Mouse (Mus musculus): ENCODE data around the gene Cd70. TPM values are rescaled to one million over a fixed set of nuclear protein-coding genes. Genes with fewer than 3 reads are reported as not detected.

Cd70 gene
- total and polyA plus RNA-seq, 3 experiments, result not detected

GRCm38 (mm10) chr17:57096623-57096920, 53.0 kb downstream of the Cd70 start:
- peak overlapping the region; percentile 30; the same call in 1 of the 2 replicates for H3K4me3 ChIP-seq (ENCODE audit: low read depth, low read length)
- ATAC-seq (ENCODE audit: extremely low read depth, insufficient number of reproducible peaks, low FRiP score, poor library complexity, severe bottlenecking), result no peak
- peaks cover under 1% of the 10 kb centered on the region; the same call in 1 of the 2 replicates for H3K27me3 ChIP-seq (ENCODE audit: insufficient read depth, low read length)
- no peaks in the 10 kb centered on the region for H3K9me3 ChIP-seq (replicated peaks)
- DNase-seq (ENCODE audit: low spot score), result peak; percentile 63
- TF ChIP-seq GATA1 (IDR thresholded peaks at IDR 0.05; ENCODE audit: borderline replicate concordance, low read length), result no peak
- peak; percentile 79 for TF ChIP-seq CTCF (IDR thresholded peaks at IDR 0.05; ENCODE audit: low read depth, low read length)
- no peak for TF ChIP-seq TAL1 (conservative IDR thresholded peaks at IDR 0.05; ENCODE audit: low read depth, low read length)
- no peak for TF ChIP-seq GATA2 (IDR thresholded peaks at IDR 0.05; ENCODE audit: borderline replicate concordance, low read depth, low read length)
- no peak for TF ChIP-seq POLR2AphosphoS5 (IDR thresholded peaks at IDR 0.05; ENCODE audit: insufficient replicate concordance, low read depth, low read length)
- H3K4me1 ChIP-seq (ENCODE audit: insufficient read depth, low read depth, low read length), result peaks cover 68% of the 10 kb centered on the region
- peaks cover 40% of the 10 kb centered on the region for H3K36me3 ChIP-seq (replicated peaks)

Other genes with a start within 250 kb of the Cd70 start
- 15.3 and 22.1 TPM in 2 replicates for gene Mllt1, start 214.4 kb downstream of the Cd70 start, total RNA-seq (2014; fragmentation: Nextera tagmentation)
- 7.6 and 8.2 TPM in 2 replicates for gene Mllt1, start 214.4 kb downstream of the Cd70 start, total RNA-seq (2017)
- 75.9 and 76.1 TPM in 2 replicates for gene Mllt1, start 214.4 kb downstream of the Cd70 start, polyA plus RNA-seq (2012)
- gene Acer1, start 167.7 kb downstream of the Cd70 start, total RNA-seq (2014; fragmentation: Nextera tagmentation), result not detected in 2 replicates
- 0.12 TPM in 1 of 2 replicates, not detected in the other for gene Acer1, start 167.7 kb downstream of the Cd70 start, total RNA-seq (2017)
- not detected in 2 replicates for gene Acer1, start 167.7 kb downstream of the Cd70 start, polyA plus RNA-seq (2012)
- 48.1 and 58.4 TPM in 2 replicates for gene Clpp, start 159.5 kb downstream of the Cd70 start, total RNA-seq (2014; fragmentation: Nextera tagmentation)
- gene Clpp, start 159.5 kb downstream of the Cd70 start, total RNA-seq (2017), result 75.3 and 76.7 TPM in 2 replicates
- gene Clpp, start 159.5 kb downstream of the Cd70 start, polyA plus RNA-seq (2012), result 197 and 208 TPM in 2 replicates
- 12.9 and 23.0 TPM in 2 replicates for gene Alkbh7, start 152.4 kb downstream of the Cd70 start, total RNA-seq (2014; fragmentation: Nextera tagmentation)
- gene Alkbh7, start 152.4 kb downstream of the Cd70 start, total RNA-seq (2017), result 25.5 and 26.8 TPM in 2 replicates
- 46.0 and 53.2 TPM in 2 replicates for gene Alkbh7, start 152.4 kb downstream of the Cd70 start, polyA plus RNA-seq (2012)
- not detected in 2 replicates for gene Pspn, start 149.8 kb downstream of the Cd70 start, total RNA-seq (2014; fragmentation: Nextera tagmentation)
- not detected in 2 replicates for gene Pspn, start 149.8 kb downstream of the Cd70 start, total RNA-seq (2017)
- gene Pspn, start 149.8 kb downstream of the Cd70 start, polyA plus RNA-seq (2012), result not detected in 2 replicates
- 104 and 113 TPM in 2 replicates for gene Gtf2f1, start 138.5 kb downstream of the Cd70 start, total RNA-seq (2014; fragmentation: Nextera tagmentation)
- gene Gtf2f1, start 138.5 kb downstream of the Cd70 start, total RNA-seq (2017), result 101 and 102 TPM in 2 replicates
- gene Gtf2f1, start 138.5 kb downstream of the Cd70 start, polyA plus RNA-seq (2012), result 145 and 151 TPM in 2 replicates
- 0.98 TPM in 1 of 2 replicates, not detected in the other for gene Gm17949, start 138.3 kb downstream of the Cd70 start, total RNA-seq (2014; fragmentation: Nextera tagmentation)
- 0.12 and 0.27 TPM in 2 replicates for gene Gm17949, start 138.3 kb downstream of the Cd70 start, total RNA-seq (2017)
- gene Gm17949, start 138.3 kb downstream of the Cd70 start, polyA plus RNA-seq (2012), result 0.11 and 0.21 TPM in 2 replicates
- 296 and 302 TPM in 2 replicates for gene Khsrp, start 118.3 kb downstream of the Cd70 start, total RNA-seq (2014; fragmentation: Nextera tagmentation)
- 59.0 and 63.6 TPM in 2 replicates for gene Khsrp, start 118.3 kb downstream of the Cd70 start, total RNA-seq (2017)
- gene Khsrp, start 118.3 kb downstream of the Cd70 start, polyA plus RNA-seq (2012), result 282 and 302 TPM in 2 replicates
- gene Slc25a41, start 108.1 kb downstream of the Cd70 start, total RNA-seq (2014; fragmentation: Nextera tagmentation), result not detected in 2 replicates
- not detected in 2 replicates for gene Slc25a41, start 108.1 kb downstream of the Cd70 start, total RNA-seq (2017)
- gene Slc25a41, start 108.1 kb downstream of the Cd70 start, polyA plus RNA-seq (2012), result not detected in 2 replicates
- gene Crb3, start 90.7 kb downstream of the Cd70 start, total RNA-seq (2014; fragmentation: Nextera tagmentation), result not detected in 2 replicates
- gene Crb3, start 90.7 kb downstream of the Cd70 start, total RNA-seq (2017), result 0.23 and 0.33 TPM in 2 replicates
- gene Crb3, start 90.7 kb downstream of the Cd70 start, polyA plus RNA-seq (2012), result 0.23 and 0.37 TPM in 2 replicates
- gene Slc25a23, start 89.9 kb downstream of the Cd70 start, total RNA-seq (2014; fragmentation: Nextera tagmentation), result 42.6 and 44.5 TPM in 2 replicates
- 2.4 and 3.3 TPM in 2 replicates for gene Slc25a23, start 89.9 kb downstream of the Cd70 start, total RNA-seq (2017)
- gene Slc25a23, start 89.9 kb downstream of the Cd70 start, polyA plus RNA-seq (2012), result 16.7 and 18.3 TPM in 2 replicates
- gene Dennd1c, start 71.3 kb downstream of the Cd70 start, total RNA-seq (2014; fragmentation: Nextera tagmentation), result 25.8 and 39.7 TPM in 2 replicates
- 13.4 and 14.3 TPM in 2 replicates for gene Dennd1c, start 71.3 kb downstream of the Cd70 start, total RNA-seq (2017)
- gene Dennd1c, start 71.3 kb downstream of the Cd70 start, polyA plus RNA-seq (2012), result 23.3 and 24.6 TPM in 2 replicates
- 4.2 and 4.3 TPM in 2 replicates for gene Tubb4a, start 62.0 kb downstream of the Cd70 start, total RNA-seq (2014; fragmentation: Nextera tagmentation)
- gene Tubb4a, start 62.0 kb downstream of the Cd70 start, total RNA-seq (2017), result 0.38 and 0.46 TPM in 2 replicates
- 0.37 and 0.51 TPM in 2 replicates for gene Tubb4a, start 62.0 kb downstream of the Cd70 start, polyA plus RNA-seq (2012)
- 2.3 and 4.4 TPM in 2 replicates for gene Tnfsf9, start 44.5 kb downstream of the Cd70 start, total RNA-seq (2014; fragmentation: Nextera tagmentation)
- gene Tnfsf9, start 44.5 kb downstream of the Cd70 start, total RNA-seq (2017), result 9.0 and 10.4 TPM in 2 replicates
- gene Tnfsf9, start 44.5 kb downstream of the Cd70 start, polyA plus RNA-seq (2012), result 6.6 and 9.2 TPM in 2 replicates
- gene Tnfsf14, start 44.4 kb upstream of the Cd70 start, total RNA-seq (2014; fragmentation: Nextera tagmentation), result not detected in 2 replicates
- gene Tnfsf14, start 44.4 kb upstream of the Cd70 start, total RNA-seq (2017), result 0.55 and 0.81 TPM in 2 replicates
- gene Tnfsf14, start 44.4 kb upstream of the Cd70 start, polyA plus RNA-seq (2012), result 0.05 and 0.12 TPM in 2 replicates
- not detected in 2 replicates for gene C3, start 78.4 kb upstream of the Cd70 start, total RNA-seq (2014; fragmentation: Nextera tagmentation)
- 0.27 and 3.6 TPM in 2 replicates for gene C3, start 78.4 kb upstream of the Cd70 start, total RNA-seq (2017)
- 0.04 and 0.10 TPM in 2 replicates for gene C3, start 78.4 kb upstream of the Cd70 start, polyA plus RNA-seq (2012)
- gene Gpr108, start 98.7 kb upstream of the Cd70 start, total RNA-seq (2014; fragmentation: Nextera tagmentation), result 15.2 and 18.4 TPM in 2 replicates
- gene Gpr108, start 98.7 kb upstream of the Cd70 start, total RNA-seq (2017), result 16.7 and 22.1 TPM in 2 replicates
- gene Gpr108, start 98.7 kb upstream of the Cd70 start, polyA plus RNA-seq (2012), result 12.4 and 15.1 TPM in 2 replicates
- 12.9 and 16.3 TPM in 2 replicates for gene Trip10, start 99.7 kb upstream of the Cd70 start, total RNA-seq (2014; fragmentation: Nextera tagmentation)
- gene Trip10, start 99.7 kb upstream of the Cd70 start, total RNA-seq (2017), result 9.8 and 12.7 TPM in 2 replicates
- gene Trip10, start 99.7 kb upstream of the Cd70 start, polyA plus RNA-seq (2012), result 20.1 and 22.0 TPM in 2 replicates
- gene Vav1, start 129.3 kb upstream of the Cd70 start, total RNA-seq (2014; fragmentation: Nextera tagmentation), result 43.6 and 48.1 TPM in 2 replicates
- gene Vav1, start 129.3 kb upstream of the Cd70 start, total RNA-seq (2017), result 175 and 177 TPM in 2 replicates
- 43.4 and 50.0 TPM in 2 replicates for gene Vav1, start 129.3 kb upstream of the Cd70 start, polyA plus RNA-seq (2012)
- 2.7 TPM in 1 of 2 replicates, not detected in the other for gene Adgre1, start 208.9 kb upstream of the Cd70 start, total RNA-seq (2014; fragmentation: Nextera tagmentation)
- 1.5 and 2.0 TPM in 2 replicates for gene Adgre1, start 208.9 kb upstream of the Cd70 start, total RNA-seq (2017)
- gene Adgre1, start 208.9 kb upstream of the Cd70 start, polyA plus RNA-seq (2012), result 0.08 and 0.13 TPM in 2 replicates

All from G1E (cell line).